ENCODE assay signal across 9 mouse cellular contexts in the genomic region with DNA sequence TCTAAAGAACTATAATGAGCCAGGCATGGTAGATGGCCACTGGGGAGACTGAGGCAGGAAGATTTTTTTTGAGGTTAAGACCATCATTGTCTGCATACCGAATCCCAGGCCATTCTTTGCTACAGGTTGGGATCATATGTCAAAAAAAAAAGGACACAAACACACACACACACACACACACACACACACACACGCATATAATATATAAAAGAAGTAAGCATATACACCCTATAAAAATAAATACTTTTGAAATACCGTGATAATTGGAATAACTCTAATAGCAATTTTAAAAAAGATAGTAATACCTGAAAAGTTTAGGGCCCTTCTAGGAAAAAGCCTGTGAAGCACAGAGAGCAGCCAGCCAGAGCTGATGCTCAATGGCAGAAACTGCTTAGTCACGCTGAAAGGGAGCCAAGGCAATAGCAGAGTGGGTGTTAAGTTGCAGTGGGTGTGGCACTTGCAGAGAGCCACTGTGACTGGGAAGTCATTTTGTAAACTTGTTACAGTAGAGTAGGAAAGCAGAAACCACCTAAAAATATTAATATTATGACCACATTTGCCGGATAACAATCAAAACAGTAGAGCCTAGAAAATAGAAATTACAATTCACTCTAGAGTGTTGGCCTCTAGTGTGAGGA.
DNase-seq lines count a peak whose midpoint lies in the region; ATAC-seq and TF ChIP-seq lines count a peak whose summit lies in the region.
"Had no signal": no experiment of that assay in that cellular context is flagged by ENCODE, and none has a peak within 500 bp of the region (broad histone marks: within the 10 kb centered on the region; RNA-seq: fewer than 3 reads in every experiment).

No protein-coding gene starts in this region.

- no peaks in the 10 kb centered on the region for H3K4me1 ChIP-seq in midbrain, postnatal 0 days (ENCODE audit: insufficient read depth, low read length)
- H3K4me1 ChIP-seq in midbrain, embryonic 14.5 days (ENCODE audit: control insufficient read depth, insufficient read depth, low read length) = no peaks in the 10 kb centered on the region

- H3K4me2 ChIP-seq in midbrain, postnatal 0 days (ENCODE audit: low read depth, low read length, poor library complexity, severe bottlenecking) = no peak overlapping the region
- H3K4me2 ChIP-seq in midbrain, embryonic 14.5 days (ENCODE audit: low read length) = no peak overlapping the region
- H3K4me2 ChIP-seq: embryonic facial prominence, embryonic 15.5 days had no signal

- no peaks in the 10 kb centered on the region for H3K9me3 ChIP-seq in midbrain, postnatal 0 days (ENCODE audit: low read length)
- H3K9me3 ChIP-seq in midbrain, embryonic 14.5 days (ENCODE audit: control insufficient read depth, low read length) = no peaks in the 10 kb centered on the region
- H3K9me3 ChIP-seq: embryonic facial prominence, embryonic 15.5 days had no signal

- no peak overlapping the region for H3K4me3 ChIP-seq in midbrain, postnatal 0 days (ENCODE audit: low read depth, low read length)
- H3K4me3 ChIP-seq in midbrain, embryonic 14.5 days (replicated peaks; ENCODE audit: low read depth, low read length) = no peak overlapping the region
- H3K4me3 ChIP-seq: embryonic facial prominence, embryonic 15.5 days had no signal

- TF ChIP-seq CTCF in midbrain, postnatal 0 days (IDR thresholded peaks at IDR 0.05) = no peak

- ATAC-seq in midbrain, postnatal 0 days (ENCODE audit: low FRiP score) = no peak
- no peak for ATAC-seq in midbrain, embryonic 14.5 days (ENCODE audit: low FRiP score, low TSS enrichment)

- no peak overlapping the region for H3K9ac ChIP-seq in midbrain, postnatal 0 days (replicated peaks; ENCODE audit: low read length, poor library complexity, severe bottlenecking)
- H3K9ac ChIP-seq in midbrain, embryonic 14.5 days (replicated peaks; ENCODE audit: low read length) = no peak overlapping the region
- H3K9ac ChIP-seq: embryonic facial prominence, embryonic 15.5 days had no signal

- H3K27me3 ChIP-seq in midbrain, postnatal 0 days (ENCODE audit: insufficient read depth, low read length) = no peaks in the 10 kb centered on the region
- H3K27me3 ChIP-seq in midbrain, embryonic 14.5 days (ENCODE audit: control insufficient read depth, insufficient read depth, low read length) = no peaks in the 10 kb centered on the region
- H3K27me3 ChIP-seq: embryonic facial prominence, embryonic 15.5 days had no signal

- 76% methylated on average over 5 of the region's 5 CpGs for WGBS in midbrain, postnatal 0 days
- 77% methylated on average over 5 of the region's 5 CpGs for WGBS in midbrain, embryonic 14.5 days

- no peak overlapping the region for H3K27ac ChIP-seq in midbrain, postnatal 0 days (ENCODE audit: low read depth, low read length)
- H3K27ac ChIP-seq in midbrain, embryonic 14.5 days (replicated peaks; ENCODE audit: low read depth, low read length) = no peak overlapping the region
- H3K27ac ChIP-seq: embryonic facial prominence, embryonic 15.5 days had no signal

- DNase-seq in midbrain, postnatal 0 days (ENCODE audit: low spot score) = peak; percentile 12
- DNase-seq in midbrain, embryonic 14.5 days = no peak
- peak; percentile 34 for DNase-seq in WW6 (ENCODE audit: low read depth, low spot score)
- DNase-seq in gastrocnemius, postnatal 25 days = peak; percentile 65
- DNase-seq in kidney, postnatal 10 days = peak; percentile 50
- peak; percentile 65 for DNase-seq in lung, postnatal 14 days
- no peak for DNase-seq in cerebellum, postnatal 14 days
- no peak for DNase-seq in cerebellum, adult 11-12 months

- no peaks in the 10 kb centered on the region for H3K36me3 ChIP-seq in midbrain, postnatal 0 days (ENCODE audit: insufficient read depth, low read length)
- H3K36me3 ChIP-seq in midbrain, embryonic 14.5 days (ENCODE audit: control insufficient read depth, insufficient read depth, low read length) = no peaks in the 10 kb centered on the region
- H3K36me3 ChIP-seq: embryonic facial prominence, embryonic 15.5 days had no signal

Comparison
In these comparisons a context has a peak if more than half of its experiments do, and no peak if none do; other contexts are left out.
1. DNase-seq: peak in midbrain, postnatal 0 days (single experiment), WW6 (single experiment), gastrocnemius, postnatal 25 days (single experiment), kidney, postnatal 10 days (single experiment) and lung, postnatal 14 days (single experiment); none in midbrain, embryonic 14.5 days (single experiment), cerebellum, postnatal 14 days (0 of 2) and cerebellum, adult 11-12 months (single experiment).